Mouse (Mus musculus) lung, postnatal 36 days (tissue): Measurements from ENCODE around the gene Aff1.

Source experiments
- DNase-seq: peaks from one replicate; pipeline ENCODE4 v3.0.0; 2022; ENCODE audit warnings: mixed read lengths

The Aff1 gene

GRCm38 (mm10) chr5:103729225-103729624, 37.1 kb downstream of the Aff1 start:
- no peak for DNase-seq

- DNase-seq = no peak
Measured at GRCm38 (mm10) chr5:103730142-103730541, 38.0 kb downstream of the Aff1 start.

GRCm38 (mm10) chr5:103730727-103731126, 38.6 kb downstream of the Aff1 start:
- no peak for DNase-seq

- DNase-seq = peak; percentile 50
Measured at GRCm38 (mm10) chr5:103732581-103732980, 40.4 kb downstream of the Aff1 start.

- peak; percentile 76 for DNase-seq
Measured at GRCm38 (mm10) chr5:103735411-103736112, 43.4 kb downstream of the Aff1 start.

GRCm38 (mm10) chr5:103736553-103737207, 44.5 kb downstream of the Aff1 start:
- DNase-seq = no peak

GRCm38 (mm10) chr5:103737208-103738066, 45.3 kb downstream of the Aff1 start:
- DNase-seq = peak; percentile 78

GRCm38 (mm10) chr5:103738509-103738908, 46.3 kb downstream of the Aff1 start:
- DNase-seq = no peak

- no peak for DNase-seq
Measured at GRCm38 (mm10) chr5:103739163-103739562, 47.0 kb downstream of the Aff1 start.

GRCm38 (mm10) chr5:103740093-103740902, 48.1 kb downstream of the Aff1 start:
- DNase-seq = no peak

- no peak for DNase-seq
Measured at GRCm38 (mm10) chr5:103740903-103741246, 48.7 kb downstream of the Aff1 start.

GRCm38 (mm10) chr5:103741443-103741842, 49.3 kb downstream of the Aff1 start:
- no peak for DNase-seq

- no peak for DNase-seq
Measured at GRCm38 (mm10) chr5:103741992-103742391, 49.8 kb downstream of the Aff1 start.

- DNase-seq = no peak
Measured at GRCm38 (mm10) chr5:103744531-103744930, 52.4 kb downstream of the Aff1 start.

GRCm38 (mm10) chr5:103745635-103746034, 53.5 kb downstream of the Aff1 start:
- no peak for DNase-seq

- DNase-seq = no peak
Measured at GRCm38 (mm10) chr5:103746561-103747085, 54.4 kb downstream of the Aff1 start.

GRCm38 (mm10) chr5:103747098-103747497, 54.9 kb downstream of the Aff1 start:
- peak; percentile 63 for DNase-seq

GRCm38 (mm10) chr5:103748343-103748742, 56.2 kb downstream of the Aff1 start:
- no peak for DNase-seq

- peak; percentile 53 for DNase-seq
Measured at GRCm38 (mm10) chr5:103749465-103750285, 57.5 kb downstream of the Aff1 start.

- peak; percentile 68 for DNase-seq
Measured at GRCm38 (mm10) chr5:103752665-103753510, 60.7 kb downstream of the Aff1 start.
